Mouse (Mus musculus): Measurements from ENCODE around the gene Rap2c.

GRCm38 (mm10) chrX:50995310-50995709 is 22.5 kb downstream of the Rap2c start:
- TF ChIP-seq TAL1 (IDR thresholded peaks at IDR 0.05; ENCODE audit: low read length) = no peak
- no peak for TF ChIP-seq GATA1 (IDR thresholded peaks at IDR 0.05; ENCODE audit: low read length)

Measured in erythroblast, embryonic 14.5 days (primary cell).